Mouse (Mus musculus) small intestine, adult 2 months (tissue): Measurements from ENCODE around the gene Tmem63b.
A peak's percentile ranks its signal among the peaks of the same experiment; 100 is the strongest.

Source experiments
- CTCF ChIP-seq: fragments of 200-500 bp; IDR thresholded peaks from 2 replicates; pipeline ENCODE4 v1.5.1; 2012; ENCODE audit warnings: low read depth, mild to moderate bottlenecking, control low read depth, inconsistent platforms, low read length, moderate library complexity, mixed read lengths; ENCODE audit not compliant: insufficient replicate concordance, insufficient read length; ENCODE audit errors: extremely low read depth
- POLR2A ChIP-seq: fragments of 200-500 bp; IDR thresholded peaks from 2 replicates; pipeline ENCODE4 v1.6.1; 2012; ENCODE audit warnings: low read depth, mild to moderate bottlenecking, control low read depth, inconsistent platforms, low read length, moderate library complexity

DNA sequence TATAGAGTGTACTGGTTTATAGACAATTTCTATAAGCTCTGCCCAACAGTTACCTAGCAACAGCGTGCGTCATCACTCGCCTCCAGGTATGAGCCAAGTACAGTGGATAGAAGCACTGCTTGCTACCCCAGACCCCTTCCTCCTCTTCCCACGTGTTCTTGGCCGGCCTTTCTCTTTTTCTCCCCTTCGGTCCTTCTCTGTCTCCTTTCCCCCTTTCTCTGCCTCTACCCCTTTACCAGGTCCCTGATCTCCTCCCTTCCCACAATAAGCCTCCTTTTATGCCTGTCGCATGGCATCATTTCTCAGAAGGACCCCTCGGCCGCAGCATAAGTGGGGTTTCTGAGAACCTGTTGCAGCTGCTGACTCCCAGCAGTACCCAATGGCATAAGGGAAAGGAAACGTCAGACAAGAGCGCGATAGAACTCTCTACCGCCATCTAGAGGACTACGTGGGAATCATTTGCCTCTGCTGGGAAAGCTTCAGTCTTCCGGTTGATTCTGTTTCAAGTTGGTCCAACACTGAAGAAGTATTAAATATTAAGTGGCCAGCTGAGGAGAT lies 60.0 kb downstream of the Tmem63b start:
- TF ChIP-seq CTCF: peak; percentile 71; the same call in 1 of the 2 replicates
- TF ChIP-seq POLR2A: no peak
